Mouse (Mus musculus): ENCODE data around the gene Isoc2a.
"Not testable (repeated sequence)": the region's sequence is repeated elsewhere in the genome, so short reads cannot be mapped to it uniquely, and the experiment has no call there.

The Isoc2a gene

GRCm38 (mm10) chr7:4865579-4866493 is 11.1 kb upstream of the Isoc2a start:
- DNase-seq, result peak; percentile 95

- no peak for DNase-seq
Observed at GRCm38 (mm10) chr7:4866631-4867180, 10.2 kb upstream of the Isoc2a start.

GRCm38 (mm10) chr7:4870133-4870532 is 6.8 kb upstream of the Isoc2a start, which contains the start of gene Isoc2b:
Gene Isoc2b, minus strand, starts transcription at chr7:4870258.
- DNase-seq, result no peak

GRCm38 (mm10) chr7:4877226-4877625 is 273 bp downstream of the Isoc2a start:
- no peak for DNase-seq

GRCm38 (mm10) chr7:4878186-4878585 is 1.2 kb downstream of the Isoc2a start:
- no peak for DNase-seq

- not testable (repeated sequence) for DNase-seq
Observed at GRCm38 (mm10) chr7:4879036-4879435, 2.1 kb downstream of the Isoc2a start.

- no peak for DNase-seq
Observed at GRCm38 (mm10) chr7:4886680-4887079, 9.7 kb downstream of the Isoc2a start.

- DNase-seq, result no peak
Observed at GRCm38 (mm10) chr7:4895186-4895585, 18.2 kb downstream of the Isoc2a start.

GRCm38 (mm10) chr7:4898851-4899648 is 22.1 kb downstream of the Isoc2a start:
- no peak for DNase-seq

GRCm38 (mm10) chr7:4899649-4900522 is 22.9 kb downstream of the Isoc2a start:
- no peak for DNase-seq

- DNase-seq, result no peak
Observed at GRCm38 (mm10) chr7:4900523-4900851, 23.5 kb downstream of the Isoc2a start.

- no peak for DNase-seq
Observed at GRCm38 (mm10) chr7:4901171-4901570, 24.2 kb downstream of the Isoc2a start.

- DNase-seq, result no peak
Observed at GRCm38 (mm10) chr7:4902404-4902803, 25.5 kb downstream of the Isoc2a start.

GRCm38 (mm10) chr7:4906466-4906950 is 29.6 kb downstream of the Isoc2a start, which contains the start of gene Gm36210:
Gene Gm36210, minus strand, starts transcription at chr7:4906516.
- no peak for DNase-seq

GRCm38 (mm10) chr7:4911561-4911960 is 34.6 kb downstream of the Isoc2a start:
- no peak for DNase-seq

- no peak for DNase-seq
Observed at GRCm38 (mm10) chr7:4912248-4912647, 35.3 kb downstream of the Isoc2a start.

GRCm38 (mm10) chr7:4915007-4915665 is 38.2 kb downstream of the Isoc2a start, which contains the start of gene Zfp628:
Gene Zfp628, plus strand, starts transcription at chr7:4915217.
- peak; percentile 96 for DNase-seq

- no peak for DNase-seq
Observed at GRCm38 (mm10) chr7:4915669-4916416, 38.9 kb downstream of the Isoc2a start.

- DNase-seq, result no peak
Observed at GRCm38 (mm10) chr7:4917494-4917893, 40.5 kb downstream of the Isoc2a start.

GRCm38 (mm10) chr7:4918681-4919080 is 41.7 kb downstream of the Isoc2a start:
- DNase-seq, result no peak

GRCm38 (mm10) chr7:4919096-4919495 is 42.1 kb downstream of the Isoc2a start:
- DNase-seq, result no peak
